Mouse (Mus musculus) hematopoietic stem cell, adult 5-6 weeks (primary cell): ENCODE results near the gene Yeats4. TPM values are rescaled to one million over a fixed set of nuclear protein-coding genes. Genes with fewer than 3 reads are reported as not detected.

Experiments
- ATAC-seq, 2 experiments: fragments of 125-278 bp in 1 of 2; replicated peaks in 1 of 2; 2 replicates each; pipeline ENCODE4 v1.8.0; 2016 to 2017; ENCODE audit warnings: inconsistent platforms in 2 of 2, mild to moderate bottlenecking in 2 of 2, moderate number of reproducible peaks in 2 of 2, low read depth in 1 of 2, moderate TSS enrichment in 1 of 2; ENCODE audit not compliant: low FRiP score in 2 of 2, poor library complexity in 2 of 2, severe bottlenecking in 2 of 2, insufficient read depth in 1 of 2, low TSS enrichment in 1 of 2
- total RNA-seq: library from RNA; stranded (forward); fragments of 172-1452, 232-1000 nt; gene quantifications from 2 replicates; pipeline ENCODE4 v1.2.3, GENCODE M21; 2017

The Yeats4 gene
- total RNA-seq, result 116 and 171 TPM in 2 replicates

DNA sequence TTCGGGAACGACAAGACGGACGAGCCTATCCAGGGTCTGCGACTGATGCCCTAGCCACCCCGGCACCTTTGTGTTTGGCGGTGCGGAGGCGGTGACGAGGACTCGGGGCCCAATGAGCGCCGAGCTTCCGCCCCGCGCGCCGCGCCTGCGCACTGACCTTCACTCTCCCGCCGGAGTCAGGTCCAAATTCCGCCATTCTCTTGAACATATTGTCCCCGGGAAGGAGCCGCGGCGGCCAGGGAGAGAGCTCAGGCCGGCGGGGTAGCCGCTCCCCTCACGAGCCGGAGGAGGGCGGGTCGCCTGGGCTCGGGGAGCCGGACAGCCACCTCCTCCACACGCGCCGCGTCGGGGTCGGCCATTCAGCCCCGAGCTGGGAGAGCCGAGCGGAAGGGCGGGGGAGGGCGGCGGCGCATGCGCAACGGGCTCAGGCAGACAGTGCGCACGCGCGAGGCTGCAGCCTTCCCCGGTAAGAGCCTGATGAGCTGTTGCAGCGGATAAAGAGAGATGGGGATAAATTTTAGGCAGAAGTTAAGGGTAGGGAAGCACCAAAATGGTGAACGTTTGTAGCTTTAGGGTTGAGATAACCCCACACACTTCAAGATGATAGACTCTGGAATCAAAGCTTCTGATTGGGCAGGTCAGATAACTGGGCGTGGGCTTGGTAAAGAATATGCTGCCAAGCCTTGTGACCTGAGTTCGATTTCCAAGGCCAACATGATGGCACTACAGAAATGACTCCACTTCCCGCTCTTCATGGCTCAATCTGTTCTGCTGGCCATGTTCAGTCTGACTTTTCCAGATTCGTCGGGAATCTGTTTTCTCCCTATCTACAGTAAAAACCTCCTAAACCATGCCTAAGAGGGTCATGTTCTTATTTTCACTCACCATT, at the start of gene Yeats4:
Gene Yeats4, minus strand, starts transcription at position 406 of the 889 bp plus-strand sequence.
- peak; percentile 94 to 96 for ATAC-seq

DNA sequence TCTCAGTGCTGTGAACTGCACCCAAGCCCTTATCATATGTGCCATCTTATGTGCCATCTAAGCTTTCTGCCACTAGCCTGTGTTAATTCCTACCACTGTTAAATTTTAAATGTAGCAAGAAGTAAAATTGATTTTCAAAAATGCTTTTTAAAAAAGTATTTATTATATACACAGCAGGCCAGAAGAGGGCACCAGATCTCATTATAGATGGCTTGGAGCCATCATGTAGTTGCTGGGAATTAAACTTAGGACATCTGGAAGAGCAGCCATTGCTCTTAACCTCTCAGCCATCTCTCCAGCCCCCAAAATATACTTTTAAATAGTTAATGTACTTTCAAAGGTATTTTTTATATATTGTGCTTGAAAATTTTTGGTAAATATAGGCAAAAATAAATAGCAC, 47.7 kb upstream of the Yeats4 start:
- ATAC-seq, result no peak

DNA sequence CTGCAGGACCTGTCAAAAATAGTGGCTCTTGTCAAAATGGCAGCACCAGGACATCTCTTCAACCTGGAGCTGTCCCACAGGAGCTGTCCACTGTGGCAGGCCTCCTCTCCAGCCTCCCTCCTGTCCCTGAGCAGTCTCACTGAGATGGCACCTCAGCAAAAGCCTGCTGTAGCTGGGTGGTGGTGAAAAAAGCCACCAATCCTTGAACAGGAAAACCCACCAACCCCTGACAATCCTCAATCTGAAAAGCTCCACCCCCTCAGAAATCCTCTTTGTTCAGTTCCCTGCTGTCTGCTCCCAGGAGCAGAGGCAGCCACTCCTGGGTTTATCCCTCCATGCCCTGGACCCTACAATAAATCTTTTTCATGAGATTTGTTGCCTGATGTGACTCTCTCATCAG, 35.6 kb upstream of the Yeats4 start:
- ATAC-seq, result no peak

DNA sequence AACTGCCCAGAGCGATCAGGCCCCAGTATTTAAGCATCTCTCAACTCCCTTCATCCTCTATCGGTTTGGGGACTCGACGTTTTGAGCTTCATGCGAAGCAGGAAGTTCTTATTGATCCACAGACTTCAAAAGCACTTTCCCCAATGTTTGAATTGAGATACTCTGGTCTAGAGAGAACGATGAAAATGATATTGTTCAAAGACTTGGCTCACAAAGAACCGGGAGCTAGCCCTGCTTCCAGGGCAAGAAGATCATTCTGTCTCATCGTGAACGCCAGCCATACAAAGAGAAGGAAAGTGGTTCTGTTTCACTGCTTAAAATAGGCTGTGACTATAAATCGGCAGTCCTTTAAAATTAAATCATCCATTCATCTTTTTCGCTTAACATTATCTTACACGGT, 14.3 kb upstream of the Yeats4 start, which contains the start of gene 9530003J23Rik:
Gene 9530003J23Rik, minus strand, starts transcription at position 101 of the 400 bp plus-strand sequence.
- no peak for ATAC-seq

DNA sequence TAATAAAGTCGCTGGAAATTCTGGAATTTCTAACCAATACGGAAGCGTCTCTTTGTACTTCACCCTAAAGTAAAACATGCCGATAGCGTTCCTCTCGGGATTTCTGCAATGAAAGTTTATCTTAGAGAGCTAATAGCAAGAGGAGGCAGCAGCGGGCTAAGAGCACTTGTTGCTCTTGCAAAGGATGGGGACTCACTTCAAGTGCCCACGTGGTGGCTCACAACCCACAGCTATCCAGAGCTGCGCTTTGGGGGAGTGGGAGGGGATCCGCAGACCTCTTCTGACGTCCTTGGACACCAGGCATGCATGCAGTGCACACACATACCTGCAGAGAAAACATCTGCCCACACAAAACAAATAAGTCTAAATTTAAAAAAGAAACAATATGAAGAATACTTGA, 11.6 kb upstream of the Yeats4 start:
- ATAC-seq, result no peak

DNA sequence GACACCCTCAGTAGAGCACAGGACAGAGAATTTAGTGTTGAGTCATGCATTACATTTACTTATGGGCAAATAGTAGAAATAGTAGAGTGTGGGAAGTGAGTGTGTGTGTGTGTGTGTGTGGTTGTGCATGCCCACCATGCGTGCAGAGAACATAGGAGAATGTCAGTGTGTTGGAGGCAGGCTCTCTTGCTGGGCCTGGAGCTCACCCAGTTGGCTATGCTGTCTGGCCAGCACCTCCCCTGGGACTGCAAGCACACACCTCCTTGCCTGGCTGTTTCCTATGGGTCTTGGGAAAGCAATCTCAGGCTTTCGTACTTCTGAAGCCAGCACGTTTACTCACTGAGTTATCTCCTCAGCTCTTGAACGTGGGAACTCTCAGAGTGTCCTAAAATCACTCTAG, 10.5 kb upstream of the Yeats4 start:
- no peak for ATAC-seq

- ATAC-seq, result peak; percentile 25 to 42; a peak in 2 of 4 replicates
These were observed 5.5 kb upstream of the Yeats4 start for GRCm38 (mm10) chr10:117229826-117230225.

- no peak for ATAC-seq
These were observed 1.7 kb upstream of the Yeats4 start for GRCm38 (mm10) chr10:117226002-117226401.

GRCm38 (mm10) chr10:117225094-117225493, 787 bp upstream of the Yeats4 start:
- no peak for ATAC-seq

- ATAC-seq, result no peak
These were observed 577 bp downstream of the Yeats4 start for GRCm38 (mm10) chr10:117223758-117224101.

DNA sequence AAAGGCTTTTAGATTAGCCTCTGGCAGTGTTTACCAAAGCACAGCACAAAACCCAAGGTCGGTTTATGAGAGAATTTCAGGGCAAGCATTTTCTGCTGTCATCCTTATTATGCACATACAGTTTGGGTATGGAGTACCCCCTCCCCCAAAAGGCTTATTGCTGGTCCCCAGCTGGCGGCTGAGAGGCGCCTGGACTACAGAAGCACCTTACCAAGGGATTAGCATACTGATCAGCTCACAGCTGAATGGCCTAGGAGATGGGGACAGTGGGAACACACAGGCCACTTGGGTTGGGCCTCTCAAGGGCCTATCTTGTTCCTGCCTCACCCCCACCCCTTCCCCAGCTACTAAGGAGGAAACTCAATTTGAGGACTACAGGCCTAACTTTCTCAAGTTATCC, 1.5 kb downstream of the Yeats4 start:
- ATAC-seq, result no peak

GRCm38 (mm10) chr10:117218351-117218750, 6.0 kb downstream of the Yeats4 start:
- no peak for ATAC-seq

DNA sequence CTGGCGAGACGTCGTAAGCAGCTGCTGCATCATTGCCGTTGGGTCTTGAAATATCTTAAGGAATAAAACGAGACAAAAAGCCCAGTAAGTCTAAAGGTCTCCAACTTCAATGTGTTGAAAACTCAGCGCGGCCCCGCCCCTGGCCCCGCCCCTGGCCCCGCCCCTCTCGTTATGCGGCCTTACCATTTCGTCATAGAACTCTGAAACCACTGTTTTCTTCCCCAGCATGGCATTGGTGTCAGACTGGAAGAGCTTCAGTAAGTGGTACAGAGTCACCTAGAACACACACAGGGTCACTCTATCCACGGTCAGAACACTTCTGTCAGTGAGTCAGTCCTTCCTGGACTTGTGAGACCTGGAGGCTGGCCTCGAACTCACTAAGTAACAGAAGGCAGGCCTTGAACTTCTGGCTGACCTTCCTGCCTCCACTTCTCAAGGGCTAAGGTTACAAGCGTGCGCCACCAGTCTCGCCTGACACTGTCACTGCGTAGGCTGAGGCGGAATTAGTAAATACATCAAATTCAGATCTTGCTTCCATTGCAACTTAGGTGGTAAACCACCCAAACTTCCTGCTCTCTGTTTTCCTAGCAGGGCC, 7.0 kb downstream of the Yeats4 start:
- ATAC-seq, result no peak

DNA sequence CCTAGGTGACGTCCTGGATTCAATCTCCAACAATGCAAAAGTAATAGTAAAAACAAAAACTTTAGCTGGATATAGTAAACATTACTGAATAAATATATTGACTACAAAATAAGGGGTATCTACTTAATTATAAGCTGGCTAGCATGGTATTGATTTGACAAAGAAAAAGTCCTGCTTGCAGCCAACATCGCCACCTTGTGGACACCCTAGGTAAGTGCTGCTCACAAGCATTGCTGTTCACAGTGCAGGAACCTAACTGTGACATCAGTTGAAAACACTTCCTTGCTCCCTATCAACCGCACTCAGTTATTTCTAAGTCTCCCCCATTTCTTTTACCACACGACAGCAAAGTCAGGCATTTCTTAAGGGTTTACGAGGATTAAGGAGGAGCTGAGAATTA, 7.5 kb downstream of the Yeats4 start:
- peak; percentile 24 to 52; a peak in 1 of 4 replicates for ATAC-seq

GRCm38 (mm10) chr10:117216132-117216495, 8.2 kb downstream of the Yeats4 start:
- ATAC-seq, result peak; percentile 85 to 87

DNA sequence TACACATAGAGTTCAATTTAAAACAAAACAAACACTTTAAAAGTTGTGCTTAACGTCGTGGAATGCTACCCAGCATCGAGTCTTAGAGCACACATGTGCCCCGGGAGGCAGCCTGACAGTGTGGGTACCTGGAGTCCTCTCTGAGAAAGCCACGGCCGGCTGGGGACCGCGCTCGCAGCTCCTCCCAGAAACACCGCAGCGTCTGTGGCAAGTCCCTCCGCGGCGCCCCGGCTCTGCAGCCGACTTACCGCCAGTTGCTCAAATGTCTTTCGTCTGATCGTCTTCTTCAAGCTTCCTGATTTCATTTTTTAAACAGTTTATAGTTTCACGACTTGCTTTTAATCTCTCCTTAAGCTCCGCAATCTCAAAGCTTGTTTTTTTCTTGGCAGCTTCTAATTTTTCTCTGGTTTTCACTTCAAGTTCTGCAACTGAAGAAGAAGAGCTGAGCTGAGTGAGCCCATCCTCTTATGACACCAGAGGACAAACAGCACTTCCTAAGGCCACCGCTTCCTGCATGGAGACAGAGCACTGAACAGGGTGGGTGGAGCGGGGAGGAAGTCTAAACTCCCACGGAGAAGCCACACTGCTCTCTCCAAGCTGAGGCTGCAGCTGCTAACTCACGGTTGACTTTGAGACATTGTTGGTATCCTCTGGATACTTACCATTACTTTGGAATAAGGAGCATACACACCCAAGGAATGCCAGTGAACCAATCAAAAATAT, 8.7 kb downstream of the Yeats4 start:
- ATAC-seq, result peak; percentile 53 to 71; a peak in 2 of 4 replicates

- ATAC-seq, result no peak
These were observed 13.3 kb downstream of the Yeats4 start for GRCm38 (mm10) chr10:117211023-117211422.

DNA sequence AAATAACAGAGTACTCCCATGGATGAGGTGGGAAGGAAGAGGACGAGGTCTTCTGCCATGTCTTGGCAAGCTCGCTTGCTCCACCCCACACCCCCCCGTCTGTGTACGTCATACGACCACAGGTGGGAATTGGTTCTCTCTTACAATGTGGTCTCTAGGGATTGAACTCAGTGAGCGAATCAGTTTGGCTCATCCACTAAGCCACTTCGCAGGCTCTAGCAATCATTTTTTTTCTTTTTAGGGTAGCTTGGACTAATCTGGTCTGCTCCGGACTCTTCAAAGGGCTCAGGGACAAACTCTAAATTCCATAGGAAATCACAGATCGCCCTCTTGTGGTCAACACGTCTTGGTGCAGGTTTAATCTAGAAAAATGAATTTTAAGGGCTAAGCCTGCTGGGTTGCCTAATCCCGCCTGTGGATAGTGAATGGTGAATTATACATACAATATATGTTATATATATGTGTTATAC, 14.8 kb downstream of the Yeats4 start:
- peak; percentile 83 to 84 for ATAC-seq
